Mouse (Mus musculus) MEL (cell line): ENCODE measurements around the gene Ybey. TPM values are rescaled to one million over a fixed set of nuclear protein-coding genes. Genes with fewer than 3 reads are reported as not detected.

Source experiments
- DNase-seq: peaks from one replicate; pipeline ENCODE4 v3.0.0; 2011; ENCODE audit warnings: low read depth, low spot score
- H3K27ac ChIP-seq: 2 replicates; pipeline ENCODE4 v1.5.1; 2012; ENCODE audit warnings: low read depth, mild to moderate bottlenecking, control low read depth, low read length, moderate library complexity; ENCODE audit not compliant: control insufficient read depth
- H3K27me3 ChIP-seq, 2 experiments: fragments of 150-350 bp in 1 of 2; sonication (generic) in 1 of 2; 2 replicates each; pipeline ENCODE4 v1.6.1; 2012; ENCODE audit warnings: low read length in 2 of 2, mild to moderate bottlenecking in 2 of 2, improper control_type of control experiment in 1 of 2, moderate library complexity in 1 of 2; ENCODE audit not compliant: insufficient read depth in 2 of 2, control insufficient read depth in 1 of 2
- H3K36me3 ChIP-seq, 2 experiments: 2 replicates each; pipeline ENCODE4 v1.6.1; 2012 to 2014; ENCODE audit warnings: low read length in 2 of 2, improper control_type of control experiment in 1 of 2, inconsistent platforms in 1 of 2, mild to moderate bottlenecking in 1 of 2; ENCODE audit not compliant: insufficient read depth in 2 of 2, control insufficient read depth in 1 of 2
- H3K4me1 ChIP-seq, 2 experiments: fragments of 150-350 bp in 1 of 2; sonication (generic) in 1 of 2; 2 replicates each; pipeline ENCODE4 v1.6.1; 2012; ENCODE audit warnings: low read length in 2 of 2, improper control_type of control experiment in 1 of 2, mild to moderate bottlenecking in 1 of 2; ENCODE audit not compliant: insufficient read depth in 2 of 2, control insufficient read depth in 1 of 2
- H3K4me3 ChIP-seq, 2 experiments: fragments of 150-350 bp in 1 of 2; sonication (generic) in 1 of 2; 2 replicates each; pipeline ENCODE4 v1.5.1; 2012; ENCODE audit warnings: low read depth in 2 of 2, low read length in 2 of 2, mild to moderate bottlenecking in 2 of 2, moderate library complexity in 2 of 2, control low read depth in 1 of 2, improper control_type of control experiment in 1 of 2; ENCODE audit not compliant: control insufficient read depth in 1 of 2, insufficient read depth in 1 of 2
- H3K79me2 ChIP-seq: 2 replicates; pipeline ENCODE4 v1.6.1; 2012; ENCODE audit warnings: mild to moderate bottlenecking, low read length, moderate library complexity; ENCODE audit not compliant: control insufficient read depth, poor library complexity, insufficient read depth
- H3K9ac ChIP-seq: 2 replicates; pipeline ENCODE4 v1.6.1; 2012; ENCODE audit warnings: low read depth, mild to moderate bottlenecking, control low read depth, low read length, moderate library complexity; ENCODE audit not compliant: control insufficient read depth, poor library complexity, severe bottlenecking
- H3K9me3 ChIP-seq: fragments of 150-350 bp; sonication (generic); replicated peaks from 2 replicates; pipeline ENCODE4 v1.6.1; 2012; ENCODE audit warnings: mild to moderate bottlenecking, low read length, improper control_type of control experiment, moderate library complexity; ENCODE audit not compliant: insufficient read depth
- CHD1 ChIP-seq: IDR thresholded peaks from 2 replicates; pipeline ENCODE4 v1.6.1; 2012; ENCODE audit warnings: low read depth, mild to moderate bottlenecking, inconsistent platforms, low read length, improper control_type of control experiment
- CTCF ChIP-seq, 3 experiments: IDR thresholded peaks in 2 of 3; conservative IDR thresholded peaks in 1 of 3; 2 replicates each; pipeline ENCODE4 v1.5.1; 2011 to 2012; ENCODE audit warnings: low read length in 3 of 3, low read depth in 2 of 3, mild to moderate bottlenecking in 2 of 3, improper control_type of control experiment in 1 of 3, inconsistent platforms in 1 of 3, mixed read lengths in 1 of 3, moderate library complexity in 1 of 3; ENCODE audit not compliant: control insufficient read depth in 1 of 3, insufficient read depth in 1 of 3, poor library complexity in 1 of 3, severe bottlenecking in 1 of 3
- ELF1 ChIP-seq: IDR thresholded peaks from 2 replicates; pipeline ENCODE4 v1.6.1; 2014; ENCODE audit warnings: low read depth, mild to moderate bottlenecking, inconsistent platforms, low read length, improper control_type of control experiment, moderate library complexity
- EP300 ChIP-seq, 2 experiments: IDR thresholded peaks; 2 replicates each; pipeline ENCODE4 v1.6.1; 2011; ENCODE audit warnings: improper control_type of control experiment in 2 of 2, low read length in 2 of 2, low read depth in 1 of 2, mild to moderate bottlenecking in 1 of 2
- ETS1 ChIP-seq: IDR thresholded peaks from 2 replicates; pipeline ENCODE4 v1.6.1; 2012; ENCODE audit warnings: low read depth, mild to moderate bottlenecking, inconsistent platforms, low read length, improper control_type of control experiment, moderate library complexity
- GATA1 ChIP-seq: IDR thresholded peaks from 2 replicates; pipeline ENCODE4 v1.6.1; 2011; ENCODE audit warnings: low read depth, low read length, improper control_type of control experiment
- HCFC1 ChIP-seq: IDR thresholded peaks from 2 replicates; pipeline ENCODE4 v1.6.1; 2012; ENCODE audit warnings: low read depth, mild to moderate bottlenecking, inconsistent platforms, low read length, improper control_type of control experiment, moderate library complexity
- JUND ChIP-seq: IDR thresholded peaks from 2 replicates; pipeline ENCODE4 v1.6.1; 2011; ENCODE audit warnings: low read depth, mild to moderate bottlenecking, improper control_type of control experiment, low read length
- KAT2A ChIP-seq: conservative IDR thresholded peaks from 2 replicates; pipeline ENCODE4 v1.6.1; 2012; ENCODE audit warnings: low read depth, low read length, improper control_type of control experiment, inconsistent platforms
- MAFK ChIP-seq: IDR thresholded peaks from 2 replicates; pipeline ENCODE4 v1.6.1; 2011; ENCODE audit warnings: low read depth, mild to moderate bottlenecking, low read length, improper control_type of control experiment, borderline replicate concordance
- MAX ChIP-seq: IDR thresholded peaks from 2 replicates; pipeline ENCODE4 v1.6.1; 2011; ENCODE audit warnings: low read length, improper control_type of control experiment
- MAZ ChIP-seq: IDR thresholded peaks from 2 replicates; pipeline ENCODE4 v1.6.1; 2012; ENCODE audit warnings: low read depth, mild to moderate bottlenecking, inconsistent platforms, low read length, improper control_type of control experiment
- MEF2A ChIP-seq: IDR thresholded peaks from 2 replicates; pipeline ENCODE4 v1.6.1; 2014; ENCODE audit warnings: low read depth, mild to moderate bottlenecking, inconsistent platforms, low read length, improper control_type of control experiment; ENCODE audit not compliant: poor library complexity, insufficient replicate concordance, severe bottlenecking; ENCODE audit errors: extremely low read depth
- MXI1 ChIP-seq: IDR thresholded peaks from 2 replicates; pipeline ENCODE4 v1.6.1; 2011; ENCODE audit warnings: mild to moderate bottlenecking, low read depth, low read length, improper control_type of control experiment
- MYB ChIP-seq: IDR thresholded peaks from 2 replicates; pipeline ENCODE4 v1.6.1; 2011; ENCODE audit warnings: mild to moderate bottlenecking, low read depth, low read length, improper control_type of control experiment
- NELFE ChIP-seq: IDR thresholded peaks from 2 replicates; pipeline ENCODE4 v1.6.1; 2011; ENCODE audit warnings: low read depth, low read length, improper control_type of control experiment
- NRF1 ChIP-seq: IDR thresholded peaks from 2 replicates; pipeline ENCODE4 v1.6.1; 2014; ENCODE audit warnings: low read depth, mild to moderate bottlenecking, inconsistent platforms, low read length, improper control_type of control experiment, moderate library complexity; ENCODE audit not compliant: poor library complexity, insufficient read depth, severe bottlenecking
- POLR2A ChIP-seq, 2 experiments: IDR thresholded peaks; 2 replicates each; pipeline ENCODE4 v1.6.1; 2011 to 2012; ENCODE audit warnings: low read length in 2 of 2, mild to moderate bottlenecking in 2 of 2, control low read depth in 1 of 2, improper control_type of control experiment in 1 of 2, low read depth in 1 of 2, moderate library complexity in 1 of 2; ENCODE audit not compliant: control insufficient read depth in 1 of 2, insufficient read depth in 1 of 2, poor library complexity in 1 of 2
- POLR2AphosphoS2 ChIP-seq: IDR thresholded peaks from 2 replicates; pipeline ENCODE4 v1.6.1; 2011; ENCODE audit warnings: low read length, improper control_type of control experiment
- RAD21 ChIP-seq: IDR thresholded peaks from 2 replicates; pipeline ENCODE4 v1.6.1; 2011; ENCODE audit warnings: mild to moderate bottlenecking, low read depth, low read length, improper control_type of control experiment
- SIN3A ChIP-seq: IDR thresholded peaks from 2 replicates; pipeline ENCODE4 v1.6.1; 2012; ENCODE audit warnings: low read length, improper control_type of control experiment, inconsistent platforms
- SMC3 ChIP-seq: IDR thresholded peaks from 2 replicates; pipeline ENCODE4 v1.6.1; 2011; ENCODE audit warnings: low read depth, low read length, improper control_type of control experiment
- TAL1 ChIP-seq: IDR thresholded peaks from 2 replicates; pipeline ENCODE4 v1.6.1; 2012; ENCODE audit warnings: mild to moderate bottlenecking, inconsistent platforms, low read length, moderate library complexity, mixed read lengths
- TBP ChIP-seq: IDR thresholded peaks from 2 replicates; pipeline ENCODE4 v1.8.0; 2011; ENCODE audit warnings: low read depth, low read length, improper control_type of control experiment
- TCF12 ChIP-seq: IDR thresholded peaks from 2 replicates; pipeline ENCODE4 v1.6.1; 2014; ENCODE audit warnings: low read depth, mild to moderate bottlenecking, inconsistent platforms, low read length, improper control_type of control experiment, moderate library complexity
- UBTF ChIP-seq: IDR thresholded peaks from 2 replicates; pipeline ENCODE4 v1.6.1; 2012; ENCODE audit warnings: low read depth, mild to moderate bottlenecking, inconsistent platforms, low read length, improper control_type of control experiment, moderate library complexity, borderline replicate concordance; ENCODE audit not compliant: insufficient read depth
- USF1 ChIP-seq: IDR thresholded peaks from 2 replicates; pipeline ENCODE4 v1.6.1; 2014; ENCODE audit warnings: low read depth, mild to moderate bottlenecking, inconsistent platforms, low read length, improper control_type of control experiment, moderate library complexity
- USF2 ChIP-seq, 2 experiments: IDR thresholded peaks; 2 replicates each; pipeline ENCODE4 v1.6.1; 2011 to 2012; ENCODE audit warnings: improper control_type of control experiment in 2 of 2, low read length in 2 of 2, borderline replicate concordance in 1 of 2, inconsistent platforms in 1 of 2, low read depth in 1 of 2, mild to moderate bottlenecking in 1 of 2; ENCODE audit not compliant: insufficient read depth in 1 of 2
- ZC3H11A ChIP-seq: IDR thresholded peaks from 2 replicates; pipeline ENCODE4 v1.6.1; 2012; ENCODE audit warnings: low read depth, mild to moderate bottlenecking, inconsistent platforms, low read length, improper control_type of control experiment
- ZKSCAN1 ChIP-seq: IDR thresholded peaks from 2 replicates; pipeline ENCODE4 v1.6.1; 2012; ENCODE audit warnings: low read depth, mild to moderate bottlenecking, inconsistent platforms, low read length, improper control_type of control experiment, moderate library complexity
- ZMIZ1 ChIP-seq: IDR thresholded peaks from 2 replicates; pipeline ENCODE4 v1.6.1; 2012; ENCODE audit warnings: low read depth, mild to moderate bottlenecking, inconsistent platforms, low read length, improper control_type of control experiment, moderate library complexity
- ZNF384 ChIP-seq: IDR thresholded peaks from 2 replicates; pipeline ENCODE4 v1.6.1; 2012; ENCODE audit warnings: low read depth, mild to moderate bottlenecking, inconsistent platforms, low read length, improper control_type of control experiment
- polyA plus RNA-seq, 2 experiments: library from polyadenylated mRNA; stranded (reverse) in 1 of 2; unstranded in 1 of 2; fragments of >175 nt in 1 of 2; fragments of >200 nt in 1 of 2; gene quantifications; 2 replicates each; pipeline versions ENCODE4 v1.2.1 to v1.2.4; 2012; ENCODE audit warnings: low replicate concordance in 2 of 2, low read depth in 1 of 2; ENCODE audit not compliant: insufficient read length in 2 of 2, insufficient read depth in 1 of 2, missing spikeins in 1 of 2
- total RNA-seq: library from RNA; depleted of rRNA; stranded (reverse); fragments of 300-350 nt; gene quantifications from 2 replicates; pipeline ENCODE4 v1.2.3, GENCODE M21; 2012

Gene Ybey
- total and polyA plus RNA-seq, 3 experiments: 2.6 to 4.0 TPM; not detected in 1

- TF ChIP-seq MXI1: peak; percentile 64
- TF ChIP-seq TBP: peak; percentile 49
- TF ChIP-seq UBTF: no peak
- TF ChIP-seq POLR2AphosphoS2: no peak
- TF ChIP-seq NELFE: no peak
- TF ChIP-seq ZKSCAN1: no peak
- no peak for TF ChIP-seq CTCF (IDR thresholded peaks at IDR 0.05 in 2 of 3, conservative IDR thresholded peaks at IDR 0.05 in 1 of 3; ENCODE audit: control insufficient read depth in 1 of 3, insufficient read depth in 1 of 3, low read depth in 2 of 3, low read length in 3 of 3, poor library complexity in 1 of 3, severe bottlenecking in 1 of 3)
- TF ChIP-seq SIN3A: peak; percentile 90
- no peak for TF ChIP-seq USF2 (IDR thresholded peaks at IDR 0.05; ENCODE audit: borderline replicate concordance in 1 of 2, insufficient read depth in 1 of 2, low read depth in 1 of 2, low read length in 2 of 2)
- TF ChIP-seq EP300 (IDR thresholded peaks at IDR 0.05; ENCODE audit: low read depth in 1 of 2, low read length in 2 of 2): peak; percentile 99 to 100
- no peak for TF ChIP-seq JUND
- TF ChIP-seq ZNF384: no peak
- no peak for TF ChIP-seq MEF2A
Observed at GRCm38 (mm10) chr10:76496366-76496765, 27.5 kb upstream of the Ybey start (continued).

- Histone ChIP-seq H3K27ac (peak overlapping the region; percentile 88), H3K4me1 (peaks cover 25 to 37% of the 10 kb centered on the region in 2 experiments), H3K9me3 (no peaks in the 10 kb centered on the region), H3K36me3 (peaks cover 14 to 38% of the 10 kb centered on the region in 2 experiments), H3K9ac (peak overlapping the region; percentile 18; the same call in 1 of the 2 replicates), H3K27me3 (no peaks in the 10 kb centered on the region), H3K79me2 (no peaks in the 10 kb centered on the region), H3K4me3 (no peak overlapping the region)
- DNase-seq: peak; percentile 37
- TF ChIP-seq POLR2A (IDR thresholded peaks at IDR 0.05; ENCODE audit: control insufficient read depth in 1 of 2, insufficient read depth in 1 of 2, low read depth in 1 of 2, low read length in 2 of 2, poor library complexity in 1 of 2) (peak in 1 of 2 experiments; percentile 26; a peak in 1 of 4 replicates), NRF1 (no peak), RAD21 (no peak), ZMIZ1 (no peak), POLR2AphosphoS2 (no peak), TBP (0 out of 2 replicates have a peak, but pooled peaks have one; percentile 16), CHD1 (no peak), KAT2A (no peak), CTCF (IDR thresholded peaks at IDR 0.05 in 2 of 3, conservative IDR thresholded peaks at IDR 0.05 in 1 of 3; ENCODE audit: control insufficient read depth in 1 of 3, insufficient read depth in 1 of 3, low read depth in 2 of 3, low read length in 3 of 3, poor library complexity in 1 of 3, severe bottlenecking in 1 of 3) (no peak), SMC3 (no peak), MEF2A (no peak), MAZ (no peak), EP300 (IDR thresholded peaks at IDR 0.05; ENCODE audit: low read depth in 1 of 2, low read length in 2 of 2) (peak; percentile 48 to 65; a peak in 2 of 4 replicates), TAL1 (no peak), ELF1 (0 out of 2 replicates have a peak, but pooled peaks have one; percentile 32), MAX (peak; percentile 66), HCFC1 (peak; percentile 64), SIN3A (peak; percentile 37; the same call in 1 of the 2 replicates), MYB (no peak), ZC3H11A (no peak), NELFE (no peak), GATA1 (peak; percentile 30; the same call in 1 of the 2 replicates), TCF12 (peak; percentile 36; the same call in 1 of the 2 replicates), UBTF (no peak), USF1 (no peak), ETS1 (0 out of 2 replicates have a peak, but pooled peaks have one; percentile 6), MXI1 (peak; percentile 56; the same call in 1 of the 2 replicates), MAFK (0 out of 2 replicates have a peak, but pooled peaks have one; percentile 14)
Observed at GRCm38 (mm10) chr10:76495501-76495900, 26.6 kb upstream of the Ybey start.
